Mouse (Mus musculus): ENCODE measurements around the gene Pitpna.

DNA sequence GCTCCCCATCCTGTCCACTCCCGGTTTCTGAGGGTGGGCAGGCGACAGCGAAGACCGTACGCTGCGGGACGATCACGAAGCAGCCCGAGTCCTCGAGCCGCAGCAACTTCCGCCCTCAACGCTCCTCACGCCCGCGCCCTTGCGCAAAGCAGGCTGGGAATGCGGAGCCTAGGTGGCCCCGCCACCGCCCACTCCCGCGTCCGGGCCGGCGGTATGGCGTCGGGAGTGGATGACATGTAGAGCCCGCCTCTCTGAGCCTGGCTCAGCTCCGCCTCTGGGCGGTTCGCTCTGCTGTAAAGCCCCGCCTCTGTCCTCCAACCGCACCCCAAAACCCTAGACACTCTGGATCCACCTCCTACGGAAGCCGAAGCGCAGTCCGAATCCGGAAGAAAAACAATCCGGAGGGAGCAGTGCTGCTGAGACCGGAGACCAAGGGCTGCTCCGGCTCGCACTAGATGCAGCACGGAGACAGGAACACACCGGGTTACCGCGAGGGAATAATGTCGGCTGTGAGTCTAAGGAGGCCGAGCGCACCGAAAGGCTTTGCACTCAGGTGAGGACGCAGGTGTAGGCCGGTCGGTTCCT, 42.8 kb downstream of the Pitpna start, which contains the start of gene Inpp5k:
- TF ChIP-seq CTCF (IDR thresholded peaks at IDR 0.05; ENCODE audit: low read depth) (no peak), EP300 (IDR thresholded peaks at IDR 0.05; ENCODE audit: low read depth) (no peak; the same call in 1 of the 2 replicates)

Measured in heart, postnatal 0 days (tissue).